8 mouse cellular contexts compared by ENCODE assay signal in genomic region chr1:72640658-72641410, GRCm38 (mm10). TPM values are rescaled to one million over a fixed set of nuclear protein-coding genes. Genes with fewer than 3 reads are reported as not detected.
DNase-seq lines count a peak whose midpoint lies in the region; ATAC-seq and TF ChIP-seq lines count a peak whose summit lies in the region.

No protein-coding gene starts in this region.

- no peak for ATAC-seq in embryonic facial prominence, embryonic 13.5 days (ENCODE audit: insufficient number of reproducible peaks, insufficient read depth, low FRiP score, low TSS enrichment, low read depth)
- no peak for ATAC-seq in heart, embryonic 16.5 days (replicated peaks; ENCODE audit: extremely low read depth, insufficient read depth, low FRiP score)
- peak; percentile 27; the same call in 1 of the 2 replicates for ATAC-seq in neural tube, embryonic 11.5 days (ENCODE audit: insufficient read depth, low FRiP score, low TSS enrichment)

- TF ChIP-seq CTCF in liver, adult 2 months (IDR thresholded peaks at IDR 0.05; ENCODE audit: low read depth, low read length), result no peak

- H3K79me2 ChIP-seq in liver, adult 2 months (ENCODE audit: control insufficient read depth, insufficient read depth, low read length), result no peaks in the 10 kb centered on the region

- H3K4me1 ChIP-seq in embryonic facial prominence, embryonic 13.5 days, result no peaks in the 10 kb centered on the region
- H3K4me1 ChIP-seq in heart, embryonic 16.5 days (ENCODE audit: control insufficient read depth, insufficient read depth, low read length), result no peaks in the 10 kb centered on the region
- no peaks in the 10 kb centered on the region for H3K4me1 ChIP-seq in liver, adult 2 months (ENCODE audit: control insufficient read depth, insufficient read depth, low read length)
- no peaks in the 10 kb centered on the region for H3K4me1 ChIP-seq in neural tube, embryonic 11.5 days (ENCODE audit: control insufficient read depth, insufficient read depth, low read length)

- no peak for TF ChIP-seq POLR2A in liver, adult 2 months (IDR thresholded peaks at IDR 0.05; ENCODE audit: extremely low read depth, insufficient read depth, low read length)

- H3K27me3 ChIP-seq in embryonic facial prominence, embryonic 13.5 days, result no peaks in the 10 kb centered on the region
- H3K27me3 ChIP-seq in heart, embryonic 16.5 days (ENCODE audit: control insufficient read depth, insufficient read depth, low read length), result no peaks in the 10 kb centered on the region
- no peaks in the 10 kb centered on the region for H3K27me3 ChIP-seq in liver, adult 2 months (ENCODE audit: control insufficient read depth, insufficient read depth, low read length)
- no peaks in the 10 kb centered on the region for H3K27me3 ChIP-seq in neural tube, embryonic 11.5 days (ENCODE audit: control insufficient read depth, insufficient read depth, low read length)

- H3K9me3 ChIP-seq in embryonic facial prominence, embryonic 13.5 days, result no peaks in the 10 kb centered on the region
- no peaks in the 10 kb centered on the region for H3K9me3 ChIP-seq in heart, embryonic 16.5 days (replicated peaks; ENCODE audit: control insufficient read depth, low read length)
- H3K9me3 ChIP-seq in neural tube, embryonic 11.5 days (ENCODE audit: control insufficient read depth, low read length), result no peaks in the 10 kb centered on the region

- no peaks in the 10 kb centered on the region for H3K36me3 ChIP-seq in embryonic facial prominence, embryonic 13.5 days
- no peaks in the 10 kb centered on the region for H3K36me3 ChIP-seq in heart, embryonic 16.5 days (ENCODE audit: control insufficient read depth, insufficient read depth)
- H3K36me3 ChIP-seq in liver, adult 2 months (ENCODE audit: control insufficient read depth, insufficient read depth, low read length), result no peaks in the 10 kb centered on the region
- H3K36me3 ChIP-seq in neural tube, embryonic 11.5 days (ENCODE audit: control insufficient read depth, insufficient read depth, low read length), result no peaks in the 10 kb centered on the region

- H3K9ac ChIP-seq in embryonic facial prominence, embryonic 13.5 days, result no peak overlapping the region
- H3K9ac ChIP-seq in heart, embryonic 16.5 days (ENCODE audit: low read length), result no peak overlapping the region
- H3K9ac ChIP-seq in liver, adult 2 months (ENCODE audit: low read depth, low read length), result no peak overlapping the region
- no peak overlapping the region for H3K9ac ChIP-seq in neural tube, embryonic 11.5 days (ENCODE audit: low read length)

- 42% methylated on average over 49 of the region's 49 CpGs for WGBS in embryonic facial prominence, embryonic 13.5 days
- WGBS in heart, embryonic 16.5 days, result 40% methylated on average over 49 of the region's 49 CpGs
- WGBS in liver, adult 2 months, result 42% methylated on average over 49 of the region's 49 CpGs
- 41% methylated on average over 49 of the region's 49 CpGs for WGBS in neural tube, embryonic 11.5 days

- peak overlapping the region; percentile 55 for H3K4me2 ChIP-seq in embryonic facial prominence, embryonic 13.5 days
- H3K4me2 ChIP-seq in heart, embryonic 16.5 days (ENCODE audit: low read depth, low read length), result peak overlapping the region; percentile 63
- H3K4me2 ChIP-seq in neural tube, embryonic 11.5 days (ENCODE audit: low read depth), result peak overlapping the region; percentile 40

- H3K4me3 ChIP-seq in embryonic facial prominence, embryonic 13.5 days, result peak overlapping the region; percentile 31
- peak overlapping the region; percentile 37 for H3K4me3 ChIP-seq in heart, embryonic 16.5 days (ENCODE audit: low read length)
- peak overlapping the region; percentile 45 for H3K4me3 ChIP-seq in liver, adult 2 months (ENCODE audit: insufficient read depth, low read depth, low read length)
- no peak overlapping the region for H3K4me3 ChIP-seq in neural tube, embryonic 11.5 days (ENCODE audit: low read depth, low read length)

- peak; percentile 50 for DNase-seq in thymus, postnatal 4 days
- no peak for DNase-seq in thymus, postnatal 36 days
- DNase-seq in kidney, postnatal 14 days, result peak; percentile 43
- DNase-seq in liver, adult 2 months (ENCODE audit: extremely low read depth, low read depth, low spot score), result peak; percentile 25
- peak; percentile 82 for DNase-seq in neural tube, embryonic 11.5 days (ENCODE audit: low spot score)
- no peak for DNase-seq in spleen, adult 18-20 months

- no peak overlapping the region for H3K27ac ChIP-seq in embryonic facial prominence, embryonic 13.5 days
- no peak overlapping the region for H3K27ac ChIP-seq in heart, embryonic 16.5 days (ENCODE audit: low read length)
- no peak overlapping the region for H3K27ac ChIP-seq in liver, adult 2 months (replicated peaks; ENCODE audit: insufficient read depth, low read depth, low read length)
- H3K27ac ChIP-seq in neural tube, embryonic 11.5 days (ENCODE audit: low read depth, low read length), result no peak overlapping the region

RNA-seq across cellular contexts. Expression of gene Smarcal1, which starts 57.8 kb away (rescaled TPM):
- polyA plus RNA-seq in embryonic facial prominence, embryonic 13.5 days (2015; fragmentation: Nextera tagmentation; extraction: Ambion mirVana), result 27.8 and 30.4 TPM in 2 replicates
- 20.0 and 20.5 TPM in 2 replicates for polyA plus RNA-seq in heart, embryonic 16.5 days (2015; fragmentation: Nextera tagmentation; extraction: Ambion mirVana)
- 8.3 and 10.9 TPM in 2 replicates for total RNA-seq in liver, adult 2 months (2014; rRNA removed)
- polyA plus RNA-seq in liver, adult 2 months (2012; rRNA removed), result 10.5 and 13.9 TPM in 2 replicates
- polyA plus RNA-seq in neural tube, embryonic 11.5 days (2014; fragmentation: Nextera tagmentation; extraction: Ambion mirVana), result 33.5 and 34.2 TPM in 2 replicates

RNA-seq across cellular contexts. Expression of gene Ankar, which starts 59.5 kb away (rescaled TPM):
- polyA plus RNA-seq in embryonic facial prominence, embryonic 13.5 days (2015; fragmentation: Nextera tagmentation; extraction: Ambion mirVana), result not detected in 2 replicates
- not detected in 2 replicates for polyA plus RNA-seq in heart, embryonic 16.5 days (2015; fragmentation: Nextera tagmentation; extraction: Ambion mirVana)
- not detected in 2 replicates for total RNA-seq in liver, adult 2 months (2014; rRNA removed)
- polyA plus RNA-seq in liver, adult 2 months (2012; rRNA removed), result not detected in 2 replicates
- not detected in 2 replicates for polyA plus RNA-seq in neural tube, embryonic 11.5 days (2014; fragmentation: Nextera tagmentation; extraction: Ambion mirVana)

Comparison
In these comparisons a context has a peak if more than half of its experiments do, and no peak if none do; other contexts are left out.
1. DNase-seq: peak in thymus, postnatal 4 days (single experiment), kidney, postnatal 14 days (single experiment), liver, adult 2 months (single experiment) and neural tube, embryonic 11.5 days (single experiment); none in thymus, postnatal 36 days (0 of 2) and spleen, adult 18-20 months (0 of 2).
2. Peak in every context shown above with its lines, with median percentiles within 50 percentile points of each other: H3K4me2 ChIP-seq.